Mouse (Mus musculus) embryonic facial prominence, embryonic 10.5 days (tissue): ENCODE measurements around the gene Fgf22. TPM values are rescaled to one million over a fixed set of nuclear protein-coding genes. Genes with fewer than 3 reads are reported as not detected.

ENCODE experiments used
- DNase-seq: peaks from one replicate; pipeline ENCODE4 v3.0.0-alpha.2; 2017; ENCODE audit warnings: low spot score
- H3K27ac ChIP-seq: fragments of 300-500 bp; sonication (generic); replicated peaks from 2 replicates; pipeline ENCODE4 v1.5.1; 2016; ENCODE audit warnings: mild to moderate bottlenecking
- H3K27me3 ChIP-seq: fragments of 300-500 bp; sonication (generic); replicated peaks from 2 replicates; pipeline ENCODE4 v1.6.1; 2016; ENCODE audit warnings: low read depth, mild to moderate bottlenecking; ENCODE audit not compliant: poor library complexity, severe bottlenecking
- H3K36me3 ChIP-seq: fragments of 300-500 bp; sonication (generic); replicated peaks from 2 replicates; pipeline ENCODE4 v1.6.1; 2016; ENCODE audit warnings: mild to moderate bottlenecking, moderate library complexity
- H3K4me1 ChIP-seq: fragments of 300-500 bp; sonication (generic); 2 replicates; pipeline ENCODE4 v1.6.1; 2016
- H3K4me3 ChIP-seq: fragments of 300-500 bp; sonication (generic); 2 replicates; pipeline ENCODE4 v1.5.1; 2016; ENCODE audit warnings: mild to moderate bottlenecking, moderate library complexity
- H3K9me3 ChIP-seq: fragments of 300-500 bp; sonication (generic); 2 replicates; pipeline ENCODE4 v1.6.1; 2016; ENCODE audit warnings: mild to moderate bottlenecking
- WGBS: fragments of 180-500 bp; shearing (Covaris S2); methylation state at CpG from one replicate; pipeline ENCODE4 v1.1.7; 2016; 5-methylcytosine and 5-hydroxymethylcytosine counted together
- polyA plus RNA-seq: library from polyadenylated mRNA; unstranded; fragments of >200 nt; fragmentation: Nextera tagmentation; extraction: Ambion mirVana; gene quantifications from 2 replicates; pipeline ENCODE4 v1.2.1, GENCODE M21; 2016

The Fgf22 gene
- 0.46 TPM in 1 of 2 replicates, not detected in the other for polyA plus RNA-seq

DNA sequence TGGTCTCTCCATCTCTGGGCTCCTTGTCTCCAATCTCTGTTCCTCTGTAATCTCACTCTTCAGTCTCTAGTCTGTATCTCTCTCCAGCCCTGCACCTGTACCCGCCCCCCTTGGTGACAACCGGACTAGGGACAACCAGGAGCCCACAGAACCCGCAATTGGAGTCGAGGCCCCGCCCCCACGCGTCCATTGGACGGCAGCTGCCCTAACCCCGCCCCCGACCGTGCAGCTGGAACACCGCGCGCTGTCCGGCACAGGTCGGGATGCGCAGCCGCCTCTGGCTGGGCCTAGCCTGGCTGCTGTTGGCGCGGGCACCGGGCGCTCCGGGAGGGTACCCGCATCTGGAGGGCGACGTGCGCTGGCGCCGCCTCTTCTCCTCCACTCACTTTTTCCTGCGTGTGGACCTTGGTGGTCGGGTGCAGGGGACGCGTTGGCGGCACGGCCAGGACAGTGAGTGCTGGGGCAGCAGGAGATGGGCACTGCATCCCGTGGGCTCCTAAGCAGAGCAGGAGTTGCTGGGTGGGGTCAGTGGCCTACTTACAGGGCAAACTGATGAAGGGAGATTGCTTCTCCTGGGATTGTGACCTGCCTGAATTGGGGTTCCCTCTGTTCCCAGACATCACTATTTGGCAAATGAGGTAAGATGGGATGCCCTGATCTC lies at the start of gene Fgf22:
Gene Fgf22 (plus strand): TSS at position 221 of the 661 bp plus-strand sequence.
- peaks cover 45% of the 10 kb centered on the region for H3K36me3 ChIP-seq
- peak within 1 kb of the TSS; percentile 56 for H3K4me3 ChIP-seq
- peak; percentile 87 for DNase-seq
- 1% methylated on average over 36 of the region's 36 CpGs for WGBS
- H3K4me1 ChIP-seq = peaks cover 14% of the 10 kb centered on the region
- H3K9me3 ChIP-seq = no peaks in the 10 kb centered on the region
- peak within 1 kb of the TSS; percentile 42 for H3K27ac ChIP-seq
- 0 out of 2 replicates have a peak, but pooled peaks cover 9% of the 10 kb centered on the region for H3K27me3 ChIP-seq

GRCm38 (mm10) chr10:79705951-79706350 lies 48.9 kb upstream of the Fgf22 start:
- H3K36me3 ChIP-seq = peaks cover 54% of the 10 kb centered on the region
- 88% methylated on average over 5 of the region's 5 CpGs for WGBS

DNA sequence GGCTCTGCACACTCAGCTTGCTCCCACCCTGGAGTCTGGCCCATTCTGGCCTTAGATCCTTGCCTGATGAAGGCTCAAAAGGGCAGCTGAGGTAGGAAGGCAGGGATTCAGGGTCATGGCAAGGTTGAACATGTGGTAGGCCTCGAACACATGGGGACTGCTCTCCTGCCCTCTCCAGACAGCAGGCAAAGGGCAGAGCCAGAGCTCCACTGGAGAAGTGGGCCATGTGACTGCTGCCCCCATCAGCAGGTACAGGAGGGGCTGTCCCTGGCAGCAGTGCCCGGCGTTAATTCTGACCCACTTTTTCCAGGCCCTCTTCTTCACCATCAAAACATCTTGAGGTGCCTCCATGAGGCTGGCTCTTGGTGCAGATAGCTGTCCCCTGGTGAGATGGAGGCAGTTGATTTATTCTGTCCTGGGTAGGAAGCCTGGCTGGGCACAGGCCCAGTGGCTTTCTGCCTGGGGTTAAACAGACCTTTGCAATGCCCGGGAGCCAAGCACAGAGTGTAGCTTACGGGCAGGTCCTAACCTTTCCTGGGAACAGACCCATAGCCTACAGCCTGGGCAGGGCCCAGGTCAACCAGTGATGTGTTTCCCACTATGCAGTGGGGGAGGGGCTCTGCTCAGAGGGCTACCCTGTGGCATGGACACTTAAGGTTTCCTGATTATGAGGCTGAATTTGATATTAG lies 48.3 kb upstream of the Fgf22 start:
- WGBS = 87% methylated on average over 5 of the region's 5 CpGs
- Histone ChIP-seq H3K4me3 (peak overlapping the region; percentile 69), H3K4me1 (peaks cover 43% of the 10 kb centered on the region), H3K36me3 (peaks cover 60% of the 10 kb centered on the region), H3K27me3 (no peaks in the 10 kb centered on the region), H3K9me3 (no peaks in the 10 kb centered on the region), H3K27ac (no peak overlapping the region)
- DNase-seq = no peak

More at GRCm38 (mm10) chr10:79705951-79706350, 48.9 kb upstream of the Fgf22 start:
- no peaks in the 10 kb centered on the region for H3K9me3 ChIP-seq
- peaks cover 49% of the 10 kb centered on the region for H3K4me1 ChIP-seq
- DNase-seq = no peak
- H3K27me3 ChIP-seq = no peaks in the 10 kb centered on the region
- H3K27ac ChIP-seq = no peak overlapping the region
- H3K4me3 ChIP-seq = peak overlapping the region; percentile 69

DNA sequence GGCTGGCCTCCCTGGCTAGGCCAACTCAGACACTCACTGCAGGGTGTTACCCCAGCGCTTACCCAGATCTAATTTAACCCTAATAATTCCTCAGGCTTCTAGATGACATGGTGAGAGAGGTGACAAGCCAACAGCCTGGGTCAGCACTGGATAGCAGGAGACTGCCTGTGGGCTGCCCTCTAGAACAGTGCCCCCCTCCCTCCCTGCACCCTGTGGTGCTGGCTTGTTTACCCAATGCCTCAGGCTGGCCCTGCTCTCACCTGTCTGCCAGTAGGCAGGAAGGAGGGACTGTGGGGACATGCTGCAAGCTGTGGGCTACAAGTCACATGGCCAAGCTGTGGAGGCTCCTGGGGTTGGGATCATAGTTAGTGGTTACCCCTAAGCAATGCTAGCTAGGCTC lies 47.7 kb upstream of the Fgf22 start:
- Histone ChIP-seq H3K27ac (no peak overlapping the region), H3K27me3 (no peaks in the 10 kb centered on the region), H3K9me3 (no peaks in the 10 kb centered on the region), H3K36me3 (peaks cover 66% of the 10 kb centered on the region), H3K4me1 (peaks cover 38% of the 10 kb centered on the region), H3K4me3 (peak overlapping the region; percentile 69)
- DNase-seq = no peak
- 80% methylated on average over 1 of the region's 1 CpGs for WGBS

DNA sequence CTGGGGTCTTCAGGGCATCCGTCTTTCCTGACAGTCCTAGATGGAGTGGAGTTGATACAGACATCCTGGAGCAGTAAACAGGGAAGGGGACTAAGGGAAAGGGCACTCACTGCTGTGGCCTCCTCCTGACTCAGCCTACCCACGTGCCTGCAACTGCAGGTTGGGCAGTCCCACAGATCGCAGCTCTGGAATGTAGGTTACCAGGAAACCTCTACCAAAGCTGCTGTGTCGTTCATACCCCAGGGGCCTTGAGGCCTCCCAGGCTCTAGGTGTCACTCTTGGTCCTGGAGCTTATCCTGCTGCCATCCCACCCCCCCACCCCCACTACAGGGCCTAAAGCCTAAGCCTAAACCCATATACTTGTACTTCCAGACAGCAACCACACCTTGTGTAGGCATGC lies 47.1 kb upstream of the Fgf22 start:
- Histone ChIP-seq H3K4me3 (0 out of 2 replicates have a peak overlapping the region, but pooled peaks have one; percentile 69), H3K27ac (no peak overlapping the region), H3K9me3 (no peaks in the 10 kb centered on the region), H3K36me3 (peaks cover 72% of the 10 kb centered on the region), H3K4me1 (peaks cover 38% of the 10 kb centered on the region), H3K27me3 (no peaks in the 10 kb centered on the region)
- WGBS = 73% methylated on average over 4 of the region's 4 CpGs
- no peak for DNase-seq

- peak overlapping the region; percentile 14; the same call in 1 of the 2 replicates for H3K4me3 ChIP-seq
- H3K36me3 ChIP-seq = peaks cover 74% of the 10 kb centered on the region
- DNase-seq = no peak
- H3K4me1 ChIP-seq = peaks cover 38% of the 10 kb centered on the region
- 92% methylated on average over 21 of the region's 21 CpGs for WGBS
- no peaks in the 10 kb centered on the region for H3K9me3 ChIP-seq
- no peak overlapping the region for H3K27ac ChIP-seq
- H3K27me3 ChIP-seq = peaks cover 4% of the 10 kb centered on the region
These were observed 46.2 kb upstream of the Fgf22 start for GRCm38 (mm10) chr10:79708668-79709067.

GRCm38 (mm10) chr10:79709307-79709706 lies 45.6 kb upstream of the Fgf22 start:
- Histone ChIP-seq H3K4me1 (peaks cover 38% of the 10 kb centered on the region), H3K4me3 (0 out of 2 replicates have a peak overlapping the region, but pooled peaks have one; percentile 14), H3K27me3 (peaks cover 11% of the 10 kb centered on the region), H3K27ac (no peak overlapping the region), H3K9me3 (no peaks in the 10 kb centered on the region), H3K36me3 (peaks cover 74% of the 10 kb centered on the region)
- DNase-seq = no peak
- 81% methylated on average over 7 of the region's 7 CpGs for WGBS

GRCm38 (mm10) chr10:79712029-79712428 lies 42.8 kb upstream of the Fgf22 start:
- peaks cover 59% of the 10 kb centered on the region for H3K36me3 ChIP-seq
- H3K4me3 ChIP-seq = no peak overlapping the region
- H3K27ac ChIP-seq = no peak overlapping the region
- no peak for DNase-seq
- WGBS = 72% methylated on average over 1 of the region's 1 CpGs
- peaks cover 38% of the 10 kb centered on the region for H3K27me3 ChIP-seq
- peaks cover 27% of the 10 kb centered on the region for H3K4me1 ChIP-seq
- H3K9me3 ChIP-seq = no peaks in the 10 kb centered on the region

DNA sequence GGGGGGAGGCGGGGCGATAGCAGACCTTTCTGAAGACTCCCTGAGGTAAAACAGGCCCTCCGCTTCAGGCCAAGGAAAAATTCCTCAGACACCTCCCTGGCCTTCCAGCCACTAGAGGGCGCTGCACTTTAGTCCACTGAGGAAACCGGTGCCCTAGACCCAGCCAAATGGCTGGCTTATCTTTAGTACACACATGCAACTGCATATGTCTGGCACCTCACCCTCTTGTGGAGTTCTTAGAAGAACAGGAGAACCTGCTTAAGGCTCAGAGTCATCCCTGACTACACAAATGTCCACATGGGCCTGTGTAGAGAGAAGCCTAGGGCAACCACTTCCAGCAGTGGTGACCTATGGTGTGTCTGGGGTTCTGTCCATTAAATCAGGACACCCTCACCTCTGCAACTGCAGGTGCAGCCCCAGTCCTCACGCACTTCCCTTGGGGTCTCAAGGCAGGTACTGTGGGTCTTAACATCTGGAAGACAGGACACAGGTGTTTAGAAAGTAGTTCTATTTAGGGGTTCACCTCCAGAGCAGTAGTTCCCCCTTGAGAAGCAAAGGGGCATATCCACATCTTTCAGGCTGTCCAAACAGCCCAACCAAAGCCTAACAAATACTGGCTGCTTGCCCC lies 42.3 kb upstream of the Fgf22 start:
- DNase-seq = peak; percentile 82
- peaks cover 44% of the 10 kb centered on the region for H3K27me3 ChIP-seq
- WGBS = 11% methylated on average over 6 of the region's 6 CpGs
- H3K4me1 ChIP-seq = peaks cover 27% of the 10 kb centered on the region
- no peak overlapping the region for H3K27ac ChIP-seq
- peaks cover 53% of the 10 kb centered on the region for H3K36me3 ChIP-seq
- H3K4me3 ChIP-seq = no peak overlapping the region
- H3K9me3 ChIP-seq = no peaks in the 10 kb centered on the region

GRCm38 (mm10) chr10:79713163-79713562 lies 41.7 kb upstream of the Fgf22 start:
- Histone ChIP-seq H3K27me3 (peaks cover 49% of the 10 kb centered on the region), H3K4me1 (peaks cover 27% of the 10 kb centered on the region), H3K9me3 (no peaks in the 10 kb centered on the region), H3K4me3 (no peak overlapping the region), H3K27ac (no peak overlapping the region), H3K36me3 (peaks cover 48% of the 10 kb centered on the region)
- 14% methylated on average over 1 of the region's 1 CpGs for WGBS
- DNase-seq = no peak

- Histone ChIP-seq H3K27me3 (peaks cover 68% of the 10 kb centered on the region), H3K4me3 (no peak overlapping the region)
- 70% methylated on average over 4 of the region's 4 CpGs for WGBS
These were observed 39.9 kb upstream of the Fgf22 start for GRCm38 (mm10) chr10:79714996-79715395.

DNA sequence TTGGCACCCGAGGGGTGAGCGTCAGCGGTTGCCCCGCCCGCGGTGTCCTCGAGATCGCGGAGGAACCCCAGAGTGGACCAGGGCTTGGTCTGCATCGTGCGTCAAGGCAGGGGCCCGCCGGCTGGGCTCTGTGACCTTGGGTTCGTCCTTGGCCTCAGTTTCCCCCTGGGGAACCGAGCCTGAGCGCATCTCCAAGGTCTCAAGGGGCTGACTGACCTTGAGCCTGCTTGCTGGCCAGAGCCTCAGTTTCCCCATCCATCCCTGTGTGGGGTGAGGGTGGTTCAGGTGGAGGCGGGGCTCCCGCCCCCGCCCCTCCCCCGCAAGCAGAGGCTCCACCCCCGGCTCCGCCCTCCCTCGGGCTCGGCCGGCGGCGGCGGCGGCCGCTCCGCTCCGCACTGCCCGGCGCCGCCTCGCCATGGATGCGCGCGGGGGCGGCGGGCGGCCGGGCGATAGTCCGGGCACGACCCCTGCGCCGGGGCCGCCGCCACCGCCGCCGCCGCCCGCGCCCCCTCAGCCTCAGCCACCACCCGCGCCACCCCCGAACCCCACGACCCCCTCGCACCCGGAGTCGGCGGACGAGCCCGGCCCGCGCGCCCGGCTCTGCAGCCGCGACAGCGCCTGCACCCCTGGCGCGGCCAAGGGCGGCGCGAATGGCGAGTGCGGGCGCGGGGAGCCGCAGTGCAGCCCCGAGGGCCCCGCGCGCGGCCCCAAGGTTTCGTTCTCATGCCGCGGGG lies 38.5 kb upstream of the Fgf22 start, which contains the start of gene Hcn2:
Gene Hcn2 (plus strand): TSS at position 381 of the 734 bp plus-strand sequence.
- DNase-seq = peak; percentile 44
- H3K27ac ChIP-seq = no peak within 1 kb of the TSS
- 3% methylated on average over 90 of the region's 91 CpGs for WGBS
- H3K9me3 ChIP-seq = no peaks in the 10 kb centered on the region
- H3K36me3 ChIP-seq = peaks cover 15% of the 10 kb centered on the region
- H3K27me3 ChIP-seq = peaks cover 71% of the 10 kb centered on the region
- H3K4me3 ChIP-seq = peak within 1 kb of the TSS; percentile 66
- H3K4me1 ChIP-seq = peaks cover 20% of the 10 kb centered on the region

More at GRCm38 (mm10) chr10:79714996-79715395, 39.9 kb upstream of the Fgf22 start:
- Histone ChIP-seq H3K36me3 (peaks cover 30% of the 10 kb centered on the region), H3K27ac (no peak overlapping the region), H3K9me3 (no peaks in the 10 kb centered on the region), H3K4me1 (peaks cover 20% of the 10 kb centered on the region)
- DNase-seq = no peak
